Mouse (Mus musculus) liver, embryonic 15.5 days (tissue): ENCODE data around the gene Lpp. TPM values are rescaled to one million over a fixed set of nuclear protein-coding genes. Genes with fewer than 3 reads are reported as not detected.

Experiments
- ATAC-seq: fragments of 200-750 bp; cut with Nextera tagmentation; 2 replicates; pipeline ENCODE4 v1.8.0; 2017; ENCODE audit warnings: moderate number of reproducible peaks, mild to moderate bottlenecking, moderate library complexity; ENCODE audit not compliant: insufficient read depth
- H3K27ac ChIP-seq: fragments of 300-500 bp; sonication (generic); replicated peaks from 2 replicates; pipeline ENCODE4 v1.5.1; 2015; ENCODE audit warnings: mild to moderate bottlenecking, inconsistent platforms
- H3K27me3 ChIP-seq: fragments of 300-500 bp; sonication (generic); 2 replicates; pipeline ENCODE4 v1.6.1; 2015; ENCODE audit warnings: mild to moderate bottlenecking, inconsistent platforms
- H3K36me3 ChIP-seq: fragments of 300-500 bp; sonication (generic); replicated peaks from 2 replicates; pipeline ENCODE4 v1.6.1; 2015; ENCODE audit warnings: moderate library complexity, mild to moderate bottlenecking, inconsistent platforms
- H3K4me1 ChIP-seq: fragments of 300-500 bp; sonication (generic); replicated peaks from 2 replicates; pipeline ENCODE4 v1.6.1; 2015; ENCODE audit warnings: inconsistent platforms
- H3K4me2 ChIP-seq: fragments of 300-500 bp; sonication (generic); 2 replicates; pipeline ENCODE4 v1.6.1; 2015; ENCODE audit warnings: moderate library complexity, mild to moderate bottlenecking, inconsistent platforms
- H3K4me3 ChIP-seq: fragments of 300-500 bp; sonication (generic); replicated peaks from 2 replicates; pipeline ENCODE4 v1.5.1; 2015; ENCODE audit warnings: mild to moderate bottlenecking, inconsistent platforms
- H3K9ac ChIP-seq: fragments of 300-500 bp; sonication (generic); 2 replicates; pipeline ENCODE4 v1.6.1; 2015; ENCODE audit warnings: moderate library complexity, mild to moderate bottlenecking, inconsistent platforms
- H3K9me3 ChIP-seq: fragments of 300-500 bp; sonication (generic); replicated peaks from 2 replicates; pipeline ENCODE4 v1.6.1; 2016; ENCODE audit warnings: inconsistent platforms
- WGBS: fragments of 180-500 bp; shearing (Covaris S2); methylation state at CpG from one replicate; pipeline ENCODE4 v1.1.7; 2015; ENCODE audit warnings: mixed read lengths; ENCODE audit not compliant: insufficient replicate concordance; 5-methylcytosine and 5-hydroxymethylcytosine counted together
- polyA plus RNA-seq: library from polyadenylated mRNA; unstranded; fragments of >200 nt; fragmentation: Nextera tagmentation; extraction: Ambion mirVana; gene quantifications from 2 replicates; pipeline ENCODE4 v1.2.1, GENCODE M21; 2015

Lpp gene
- polyA plus RNA-seq, 1 experiment from 2014 or later, result 7.2 TPM

DNA sequence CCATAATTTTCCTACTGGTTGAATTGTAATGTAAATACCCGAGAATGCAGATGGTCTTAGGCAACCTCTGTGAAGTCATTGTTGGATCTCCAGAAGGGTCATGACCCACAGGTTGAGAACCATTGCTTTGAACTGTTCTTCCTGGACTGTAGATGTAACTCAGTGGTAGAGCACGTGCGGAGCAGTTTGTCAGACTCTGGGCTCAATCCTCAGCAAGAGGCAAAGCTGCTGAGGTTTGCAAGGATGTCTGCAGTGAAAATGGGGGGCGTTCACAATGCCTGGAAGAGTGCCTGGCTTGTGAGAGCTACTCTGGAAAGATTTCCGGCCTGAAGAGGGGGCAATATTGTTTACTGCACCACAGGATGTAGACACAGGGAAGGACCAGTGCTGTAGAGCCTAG, 6.2 kb downstream of the Lpp start:
- Histone ChIP-seq H3K9ac (no peak overlapping the region), H3K4me2 (no peak overlapping the region), H3K4me1 (peaks cover 24% of the 10 kb centered on the region; the same call in 1 of the 2 replicates), H3K36me3 (no peaks in the 10 kb centered on the region), H3K4me3 (no peak overlapping the region), H3K9me3 (no peaks in the 10 kb centered on the region), H3K27ac (no peak overlapping the region; the same call in 1 of the 2 replicates), H3K27me3 (peaks cover 6% of the 10 kb centered on the region)
- no peak; the same call in 1 of the 2 replicates for ATAC-seq
- 42% methylated on average over 5 of the region's 5 CpGs for WGBS

GRCm38 (mm10) chr16:24400776-24401175, 7.5 kb downstream of the Lpp start:
- Histone ChIP-seq H3K36me3 (no peaks in the 10 kb centered on the region), H3K4me1 (peaks cover 21% of the 10 kb centered on the region; the same call in 1 of the 2 replicates), H3K27ac (no peak overlapping the region), H3K4me2 (no peak overlapping the region), H3K9ac (no peak overlapping the region), H3K4me3 (no peak overlapping the region), H3K27me3 (no peaks in the 10 kb centered on the region), H3K9me3 (no peaks in the 10 kb centered on the region)
- no peak for ATAC-seq
- WGBS, result 69% methylated on average over 2 of the region's 2 CpGs

DNA sequence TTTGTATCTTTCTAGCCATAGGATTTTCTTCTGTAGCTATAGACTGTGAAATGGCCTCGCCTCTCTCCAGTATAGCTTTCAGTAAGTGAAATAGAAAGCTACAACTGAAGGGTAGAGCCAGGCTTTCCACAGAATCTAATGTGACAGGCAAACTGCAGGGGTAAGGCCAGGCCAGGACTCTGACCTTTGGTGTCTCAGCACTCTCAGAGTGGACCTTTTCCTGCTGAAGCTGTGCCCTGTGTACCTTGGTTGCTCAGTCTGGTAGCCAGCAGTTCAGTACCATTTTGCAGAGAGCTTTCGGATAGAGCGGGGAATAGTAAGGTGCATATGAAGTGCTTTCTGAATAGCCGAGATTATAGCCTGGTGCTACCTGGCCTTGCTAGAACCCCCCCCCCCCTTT, 9.5 kb downstream of the Lpp start:
- no peak overlapping the region for H3K9ac ChIP-seq
- H3K27me3 ChIP-seq, result no peaks in the 10 kb centered on the region
- no peak overlapping the region; the same call in 1 of the 2 replicates for H3K27ac ChIP-seq
- no peaks in the 10 kb centered on the region for H3K36me3 ChIP-seq
- H3K4me2 ChIP-seq, result no peak overlapping the region
- WGBS, result 68% methylated on average over 4 of the region's 4 CpGs
- H3K4me3 ChIP-seq, result no peak overlapping the region
- ATAC-seq, result peak; percentile 63; the same call in 1 of the 2 replicates
- H3K4me1 ChIP-seq, result peaks cover 8% of the 10 kb centered on the region; the same call in 1 of the 2 replicates
- no peaks in the 10 kb centered on the region for H3K9me3 ChIP-seq

DNA sequence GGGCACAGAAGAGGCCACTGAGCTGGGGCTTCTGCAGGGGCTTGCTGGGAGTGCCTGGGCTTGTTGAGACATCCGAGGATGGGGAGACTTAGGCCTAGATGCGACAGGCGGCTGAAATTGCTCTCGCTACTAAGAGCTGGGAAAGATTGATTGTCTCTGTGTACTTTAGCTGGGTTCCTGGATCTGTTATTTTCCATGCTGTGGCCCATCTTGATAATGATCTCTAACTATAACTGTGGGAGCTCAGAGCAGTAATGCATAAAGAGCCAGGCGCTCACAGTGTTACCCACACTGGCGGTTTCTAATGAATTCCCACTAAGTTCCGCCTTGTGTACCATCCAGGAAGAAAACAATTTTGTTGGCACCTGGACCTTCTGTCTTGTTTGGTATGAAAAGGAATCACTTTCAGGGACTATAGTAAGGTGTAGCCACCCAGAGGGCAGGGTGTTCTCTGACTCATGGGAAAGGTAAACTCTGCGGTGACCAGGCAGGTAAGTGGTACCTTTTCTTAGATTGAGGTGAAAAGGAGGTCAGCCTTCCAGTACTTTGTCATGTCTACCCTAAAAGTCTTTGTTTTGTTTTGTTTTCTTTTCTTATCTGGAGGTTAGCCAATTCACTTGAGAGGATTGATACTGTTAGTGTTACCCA, 10.6 kb downstream of the Lpp start:
- no peak overlapping the region for H3K27ac ChIP-seq
- H3K4me1 ChIP-seq, result peaks cover 3% of the 10 kb centered on the region; the same call in 1 of the 2 replicates
- no peak for ATAC-seq
- no peaks in the 10 kb centered on the region for H3K36me3 ChIP-seq
- no peaks in the 10 kb centered on the region for H3K9me3 ChIP-seq
- no peak overlapping the region for H3K4me3 ChIP-seq
- no peak overlapping the region for H3K9ac ChIP-seq
- no peaks in the 10 kb centered on the region for H3K27me3 ChIP-seq
- WGBS, result 76% methylated on average over 8 of the region's 8 CpGs
- no peak overlapping the region for H3K4me2 ChIP-seq

DNA sequence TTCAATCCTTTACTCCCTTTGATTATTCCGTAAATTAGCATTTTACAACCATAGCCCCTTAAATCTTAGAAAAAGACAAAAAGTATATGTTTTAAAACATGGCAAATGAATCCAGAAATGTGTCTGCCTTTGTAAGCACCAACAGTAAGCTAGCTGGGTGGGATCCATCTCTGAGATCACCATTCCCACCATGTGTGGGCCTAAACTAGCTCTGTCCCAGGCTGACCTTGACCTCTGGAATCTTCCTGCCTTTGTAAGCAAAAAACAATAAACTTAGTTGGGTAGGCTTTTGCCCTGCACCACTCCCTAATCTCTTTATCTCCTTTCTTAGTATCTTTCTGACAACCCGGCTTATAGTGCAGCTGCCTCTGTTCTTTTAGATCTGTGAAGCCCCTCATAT, 13.2 kb downstream of the Lpp start:
- Histone ChIP-seq H3K27me3 (no peaks in the 10 kb centered on the region), H3K36me3 (no peaks in the 10 kb centered on the region), H3K9me3 (no peaks in the 10 kb centered on the region), H3K4me3 (no peak overlapping the region), H3K27ac (no peak overlapping the region), H3K4me2 (no peak overlapping the region), H3K4me1 (no peaks in the 10 kb centered on the region; the same call in 1 of the 2 replicates), H3K9ac (no peak overlapping the region)
- ATAC-seq, result no peak
- 60% methylated on average over 2 of the region's 2 CpGs for WGBS

- no peak overlapping the region for H3K4me3 ChIP-seq
- no peak overlapping the region for H3K4me2 ChIP-seq
- H3K9me3 ChIP-seq, result no peaks in the 10 kb centered on the region
- 75% methylated on average over 6 of the region's 6 CpGs for WGBS
- H3K36me3 ChIP-seq, result no peaks in the 10 kb centered on the region
- no peak overlapping the region for H3K9ac ChIP-seq
- no peaks in the 10 kb centered on the region for H3K4me1 ChIP-seq
- no peaks in the 10 kb centered on the region for H3K27me3 ChIP-seq
- no peak overlapping the region for H3K27ac ChIP-seq
- no peak for ATAC-seq
Measured at GRCm38 (mm10) chr16:24411281-24411680, 18.0 kb downstream of the Lpp start.

GRCm38 (mm10) chr16:24412193-24412592, 18.9 kb downstream of the Lpp start:
- H3K4me2 ChIP-seq, result no peak overlapping the region
- ATAC-seq, result no peak
- H3K27me3 ChIP-seq, result no peaks in the 10 kb centered on the region
- no peak overlapping the region for H3K4me3 ChIP-seq
- H3K4me1 ChIP-seq, result no peaks in the 10 kb centered on the region
- H3K9ac ChIP-seq, result no peak overlapping the region
- no peaks in the 10 kb centered on the region for H3K36me3 ChIP-seq
- no peaks in the 10 kb centered on the region for H3K9me3 ChIP-seq
- WGBS, result 61% methylated on average over 5 of the region's 5 CpGs
- H3K27ac ChIP-seq, result no peak overlapping the region

GRCm38 (mm10) chr16:24413059-24413458, 19.8 kb downstream of the Lpp start:
- Histone ChIP-seq H3K9ac (no peak overlapping the region), H3K36me3 (no peaks in the 10 kb centered on the region), H3K27me3 (no peaks in the 10 kb centered on the region), H3K4me1 (no peaks in the 10 kb centered on the region), H3K27ac (no peak overlapping the region), H3K4me3 (no peak overlapping the region), H3K9me3 (no peaks in the 10 kb centered on the region), H3K4me2 (no peak overlapping the region)
- 61% methylated on average over 4 of the region's 4 CpGs for WGBS
- ATAC-seq, result no peak

DNA sequence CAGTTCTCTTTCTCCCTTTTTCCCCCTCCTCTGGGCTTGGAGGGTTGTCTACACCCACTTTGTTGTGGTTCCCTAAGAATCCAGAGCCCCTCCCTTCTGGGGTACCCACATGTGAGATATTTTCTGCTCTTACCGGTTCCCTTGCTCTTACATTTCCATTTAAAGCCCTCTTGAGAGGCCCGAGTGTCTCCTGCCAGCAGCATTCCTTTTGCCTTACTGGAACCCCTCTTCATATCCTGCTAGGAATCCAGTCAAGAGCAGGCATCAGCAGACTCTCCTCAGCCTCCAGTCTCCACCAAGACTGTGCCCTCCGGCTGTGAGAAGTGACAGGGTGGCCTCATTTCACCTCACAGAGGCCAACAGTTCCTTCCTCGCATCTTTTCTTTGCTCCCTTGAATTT, 24.7 kb downstream of the Lpp start:
- WGBS, result 61% methylated on average over 4 of the region's 4 CpGs

GRCm38 (mm10) chr16:24420603-24421120, 27.4 kb downstream of the Lpp start:
- no peaks in the 10 kb centered on the region for H3K36me3 ChIP-seq
- H3K27ac ChIP-seq, result peak overlapping the region; percentile 24; the same call in 1 of the 2 replicates
- H3K4me1 ChIP-seq, result peaks cover 16% of the 10 kb centered on the region
- H3K4me3 ChIP-seq, result no peak overlapping the region
- H3K27me3 ChIP-seq, result no peaks in the 10 kb centered on the region
- H3K9ac ChIP-seq, result no peak overlapping the region
- 39% methylated on average over 5 of the region's 5 CpGs for WGBS
- H3K9me3 ChIP-seq, result no peaks in the 10 kb centered on the region
- H3K4me2 ChIP-seq, result no peak overlapping the region
- ATAC-seq, result peak; percentile 25

More for the DNA sequence above, 24.7 kb downstream of the Lpp start:
- H3K9ac ChIP-seq, result no peak overlapping the region
- H3K4me2 ChIP-seq, result no peak overlapping the region
- no peaks in the 10 kb centered on the region for H3K9me3 ChIP-seq
- H3K36me3 ChIP-seq, result no peaks in the 10 kb centered on the region
- no peak for ATAC-seq
- no peaks in the 10 kb centered on the region for H3K27me3 ChIP-seq
- H3K4me3 ChIP-seq, result no peak overlapping the region
- H3K27ac ChIP-seq, result no peak overlapping the region
- peaks cover 5% of the 10 kb centered on the region; the same call in 1 of the 2 replicates for H3K4me1 ChIP-seq

DNA sequence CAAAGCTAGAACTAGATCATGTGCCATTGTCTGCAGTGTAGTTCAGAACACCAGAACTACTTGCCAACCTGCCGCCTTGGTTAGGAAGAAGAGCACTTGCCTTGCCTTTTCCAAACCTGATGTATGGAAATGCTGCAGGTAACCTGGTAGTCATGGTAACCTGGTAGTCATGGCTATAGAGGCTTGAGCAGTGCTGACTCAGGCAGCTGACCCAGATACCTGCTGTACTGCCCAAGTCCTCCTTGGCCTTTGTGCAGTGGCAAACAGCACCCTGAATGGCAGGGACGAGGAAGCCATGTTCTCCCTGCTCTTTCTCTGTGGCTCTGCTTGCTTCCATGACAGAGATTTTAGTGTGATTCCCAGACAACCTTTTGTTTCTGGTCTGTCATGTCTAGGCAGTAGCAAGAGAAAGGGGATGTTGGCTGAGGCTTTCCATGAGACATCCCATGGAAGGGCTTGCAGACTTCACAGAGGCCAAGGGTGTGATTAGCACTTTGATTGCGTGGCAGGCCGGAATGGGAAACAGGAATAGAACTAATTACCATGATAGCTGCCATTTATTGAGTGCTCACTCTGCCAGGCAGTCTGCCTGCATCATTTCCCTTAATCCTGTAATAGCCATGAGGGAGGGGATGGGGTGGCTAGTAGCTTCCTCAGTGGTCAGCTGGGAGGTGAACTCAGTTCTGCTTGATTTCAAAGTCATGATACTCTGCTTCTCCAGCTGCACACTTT, 28.5 kb downstream of the Lpp start:
- WGBS, result 71% methylated on average over 4 of the region's 4 CpGs

More for the DNA sequence above, 28.5 kb downstream of the Lpp start:
- H3K36me3 ChIP-seq, result no peaks in the 10 kb centered on the region
- H3K27me3 ChIP-seq, result no peaks in the 10 kb centered on the region
- no peak overlapping the region for H3K9ac ChIP-seq
- H3K4me1 ChIP-seq, result peaks cover 16% of the 10 kb centered on the region
- H3K4me3 ChIP-seq, result no peak overlapping the region
- no peak overlapping the region for H3K27ac ChIP-seq
- H3K9me3 ChIP-seq, result no peaks in the 10 kb centered on the region
- ATAC-seq, result no peak
- no peak overlapping the region for H3K4me2 ChIP-seq
